Mouse (Mus musculus) neural tube, embryonic 14.5 days (tissue): Measurements from ENCODE around the gene Ctdsp2. TPM values are rescaled to one million over a fixed set of nuclear protein-coding genes. Genes with fewer than 3 reads are reported as not detected.
A peak's percentile ranks its signal among the peaks of the same experiment; 100 is the strongest.

Experiments used
- ATAC-seq: fragments of 200-750 bp; cut with Nextera tagmentation; 2 replicates; pipeline ENCODE4 v1.8.0; 2017; ENCODE audit warnings: low read depth, mild to moderate bottlenecking, moderate TSS enrichment, moderate library complexity
- H3K27ac ChIP-seq: fragments of 300-500 bp; sonication (generic); 2 replicates; pipeline ENCODE4 v1.5.1; 2014; ENCODE audit warnings: low read depth, mild to moderate bottlenecking, control low read depth, low read length, moderate library complexity, mixed read lengths
- H3K27me3 ChIP-seq: fragments of 300-500 bp; sonication (generic); 2 replicates; pipeline ENCODE4 v1.6.1; 2014; ENCODE audit warnings: low read length; ENCODE audit not compliant: control insufficient read depth, insufficient read depth
- H3K36me3 ChIP-seq: fragments of 300-500 bp; sonication (generic); 2 replicates; pipeline ENCODE4 v1.6.1; 2014; ENCODE audit warnings: low read length, mixed read lengths; ENCODE audit not compliant: control insufficient read depth, insufficient read depth
- H3K4me1 ChIP-seq: fragments of 300-500 bp; sonication (generic); 2 replicates; pipeline ENCODE4 v1.6.1; 2014; ENCODE audit warnings: low read length; ENCODE audit not compliant: control insufficient read depth, insufficient read depth
- H3K4me2 ChIP-seq: fragments of 300-500 bp; sonication (generic); 2 replicates; pipeline ENCODE4 v1.6.1; 2014; ENCODE audit warnings: mild to moderate bottlenecking, low read depth, low read length, control low read depth
- H3K4me3 ChIP-seq: fragments of 300-500 bp; sonication (generic); 2 replicates; pipeline ENCODE4 v1.5.1; 2014; ENCODE audit warnings: low read depth, low read length, control low read depth, mixed read lengths
- H3K9ac ChIP-seq: fragments of 300-500 bp; sonication (generic); replicated peaks from 2 replicates; pipeline ENCODE4 v1.6.1; 2014; ENCODE audit warnings: low read depth, mild to moderate bottlenecking, control low read depth, low read length, mixed read lengths
- H3K9me3 ChIP-seq: fragments of 300-500 bp; sonication (generic); 2 replicates; pipeline ENCODE4 v1.6.1; 2016; ENCODE audit warnings: low read length; ENCODE audit not compliant: control insufficient read depth
- WGBS: fragments of 180-500 bp; shearing (Covaris S2); extraction: QIAGEN DNeasy Blood & Tissue Kit; methylation state at CpG from one replicate; pipeline ENCODE4 v1.1.7; 2014; 5-methylcytosine and 5-hydroxymethylcytosine counted together
- polyA plus RNA-seq: library from polyadenylated mRNA; unstranded; fragments of >200 nt; fragmentation: Nextera tagmentation; extraction: Ambion mirVana; gene quantifications from 2 replicates; pipeline ENCODE4 v1.2.1, GENCODE M21; 2014

Gene Ctdsp2
- polyA plus RNA-seq, result 15.1 and 27.9 TPM in 2 replicates

DNA sequence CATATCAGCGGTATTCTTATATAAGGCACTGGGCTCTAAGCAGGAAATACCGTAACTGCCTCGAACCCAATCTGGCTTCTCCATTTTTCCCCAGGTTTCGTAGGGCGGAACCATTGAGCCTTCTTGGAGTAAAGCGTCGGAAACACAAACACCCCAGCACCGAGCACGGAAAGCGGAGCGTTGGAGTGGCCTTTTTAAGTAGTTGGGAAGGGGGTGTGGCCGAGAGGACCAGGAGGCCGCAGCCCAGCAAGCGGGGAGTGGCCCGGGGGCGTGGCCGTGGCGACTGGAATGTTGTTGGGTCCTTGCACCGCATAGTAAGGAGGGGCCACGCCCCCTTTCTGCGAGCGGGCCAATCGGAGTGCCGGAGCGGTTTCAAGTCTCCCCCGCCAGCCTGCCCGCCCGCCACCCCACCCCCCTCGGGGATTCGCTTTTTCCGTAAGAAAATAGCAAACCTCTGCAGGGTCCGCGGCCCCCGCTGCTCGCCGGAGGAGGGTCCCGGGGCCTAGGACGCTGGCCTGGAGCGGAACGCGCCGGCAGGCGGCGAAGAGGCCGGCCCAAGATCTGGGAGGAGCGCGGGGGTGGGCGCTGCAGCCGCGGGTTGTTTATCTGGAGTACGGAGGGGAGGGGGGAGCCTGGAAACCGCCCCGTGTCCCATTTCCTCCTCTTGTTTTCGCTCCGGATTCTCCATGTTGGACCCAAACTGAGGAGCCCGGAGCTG is at the start of gene Ctdsp2:
Gene Ctdsp2, plus strand, starts transcription at position 441 of the 718 bp plus-strand sequence.
- no peaks in the 10 kb centered on the region for H3K36me3 ChIP-seq
- H3K27ac ChIP-seq, result peak within 1 kb of the TSS; percentile 98
- peaks cover 33% of the 10 kb centered on the region for H3K4me1 ChIP-seq
- peak within 1 kb of the TSS; percentile 92 for H3K9ac ChIP-seq
- ATAC-seq, result peak; percentile 93
- 0% methylated on average over 49 of the region's 56 CpGs for WGBS
- H3K4me3 ChIP-seq, result peak within 1 kb of the TSS; percentile 91
- peak within 1 kb of the TSS; percentile 86 for H3K4me2 ChIP-seq
- no peaks in the 10 kb centered on the region for H3K9me3 ChIP-seq
- no peaks in the 10 kb centered on the region for H3K27me3 ChIP-seq

DNA sequence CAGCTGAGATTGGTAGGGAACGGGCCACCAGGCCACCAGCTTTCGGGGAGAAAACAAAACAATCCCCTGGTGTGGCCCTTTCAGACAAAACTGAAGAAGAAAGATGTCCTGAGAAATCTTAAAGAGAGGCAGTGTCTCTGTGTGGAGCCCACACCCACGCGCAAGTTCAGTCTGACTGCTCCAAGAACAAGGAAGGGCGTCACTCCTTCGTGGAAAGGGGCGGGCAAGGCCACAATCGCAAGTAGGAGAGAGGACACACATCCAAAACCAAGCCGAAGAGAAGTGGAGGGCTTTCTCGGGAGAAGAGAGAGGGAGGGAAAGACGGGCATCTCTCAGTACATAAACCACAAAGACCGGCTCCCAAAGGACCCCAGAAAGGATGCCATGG is 49.7 kb upstream of the Ctdsp2 start:
- Histone ChIP-seq H3K36me3 (no peaks in the 10 kb centered on the region), H3K9ac (no peak overlapping the region), H3K4me1 (peaks cover 26% of the 10 kb centered on the region), H3K27me3 (no peaks in the 10 kb centered on the region), H3K4me3 (peak overlapping the region; percentile 52), H3K4me2 (peak overlapping the region; percentile 99), H3K9me3 (no peaks in the 10 kb centered on the region), H3K27ac (peak overlapping the region; percentile 79)
- ATAC-seq, result no peak
- WGBS, result 26% methylated on average over 12 of the region's 12 CpGs

DNA sequence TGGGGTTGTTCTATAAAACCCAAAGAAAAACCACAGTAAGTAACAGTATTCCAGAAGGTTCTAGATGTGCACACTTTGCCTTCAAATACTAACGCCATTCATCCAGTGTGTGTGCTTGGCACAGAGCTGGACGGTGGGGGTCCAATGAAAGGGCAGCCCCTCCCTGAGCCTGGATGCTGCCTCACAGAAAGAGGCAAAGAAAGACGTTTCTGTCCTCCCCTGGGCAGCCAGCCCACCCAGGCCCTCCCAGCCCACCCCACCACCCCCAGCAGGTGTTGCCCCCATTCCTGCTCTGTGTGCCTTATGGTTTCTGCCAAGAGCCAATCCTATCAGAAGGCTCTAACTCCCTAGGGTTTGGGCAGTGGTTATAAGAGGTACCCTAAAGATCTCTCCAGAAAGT is 49.0 kb upstream of the Ctdsp2 start:
- no peak overlapping the region for H3K4me2 ChIP-seq
- 43% methylated on average over 3 of the region's 3 CpGs for WGBS
- H3K4me1 ChIP-seq, result peaks cover 26% of the 10 kb centered on the region
- H3K9ac ChIP-seq, result no peak overlapping the region
- H3K9me3 ChIP-seq, result no peaks in the 10 kb centered on the region
- H3K36me3 ChIP-seq, result no peaks in the 10 kb centered on the region
- no peak for ATAC-seq
- H3K27me3 ChIP-seq, result no peaks in the 10 kb centered on the region
- H3K4me3 ChIP-seq, result no peak overlapping the region
- peak overlapping the region; percentile 34 for H3K27ac ChIP-seq

DNA sequence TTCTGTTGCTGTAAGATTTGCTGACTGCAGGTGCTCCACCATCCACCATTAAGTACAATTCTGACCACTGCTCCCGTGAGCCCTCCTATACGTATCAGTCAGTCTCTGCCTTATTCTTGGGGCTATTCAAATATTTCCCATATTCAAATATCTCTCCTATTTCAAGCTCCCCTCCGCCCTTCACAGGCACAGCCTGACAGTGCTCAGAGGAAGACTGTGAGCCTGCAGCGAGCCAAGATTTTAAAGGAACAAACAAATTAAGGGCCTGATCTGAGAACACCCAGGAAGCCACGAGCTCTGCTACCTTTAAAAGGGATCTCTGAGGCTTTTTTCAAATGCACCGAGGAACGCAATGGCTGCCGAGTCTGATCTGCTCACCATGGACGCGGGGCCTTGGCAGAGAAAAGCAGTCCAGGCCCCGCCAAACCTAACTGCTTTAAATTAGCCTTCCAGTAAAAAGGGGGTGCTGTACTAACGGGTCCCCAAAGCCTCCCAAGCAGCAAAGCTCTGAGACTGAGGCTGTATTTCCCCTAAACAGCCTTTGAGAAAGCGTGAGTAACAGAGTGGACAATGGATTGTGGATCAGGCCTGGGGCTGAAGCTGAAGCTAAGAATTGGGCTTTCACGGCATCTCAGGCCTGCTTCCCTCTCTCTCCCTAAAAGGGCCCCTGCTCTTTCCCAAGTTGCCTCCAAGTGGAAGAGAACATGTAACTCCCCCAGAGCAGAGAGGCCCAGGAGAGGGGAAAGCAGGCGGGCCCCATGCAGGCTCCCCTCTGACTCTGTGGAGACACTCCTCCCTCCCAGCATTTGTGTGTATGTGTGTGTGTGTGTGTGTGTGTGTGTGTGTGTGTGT is 48.0 kb upstream of the Ctdsp2 start:
- H3K27ac ChIP-seq, result peak overlapping the region; percentile 75
- peak overlapping the region; percentile 12; the same call in 1 of the 2 replicates for H3K9ac ChIP-seq
- no peaks in the 10 kb centered on the region for H3K9me3 ChIP-seq
- no peaks in the 10 kb centered on the region for H3K36me3 ChIP-seq
- peaks cover 26% of the 10 kb centered on the region for H3K4me1 ChIP-seq
- H3K4me3 ChIP-seq, result no peak overlapping the region
- no peak overlapping the region for H3K4me2 ChIP-seq
- H3K27me3 ChIP-seq, result no peaks in the 10 kb centered on the region
- WGBS, result 35% methylated on average over 15 of the region's 15 CpGs
- ATAC-seq, result peak; percentile 26; the same call in 1 of the 2 replicates

DNA sequence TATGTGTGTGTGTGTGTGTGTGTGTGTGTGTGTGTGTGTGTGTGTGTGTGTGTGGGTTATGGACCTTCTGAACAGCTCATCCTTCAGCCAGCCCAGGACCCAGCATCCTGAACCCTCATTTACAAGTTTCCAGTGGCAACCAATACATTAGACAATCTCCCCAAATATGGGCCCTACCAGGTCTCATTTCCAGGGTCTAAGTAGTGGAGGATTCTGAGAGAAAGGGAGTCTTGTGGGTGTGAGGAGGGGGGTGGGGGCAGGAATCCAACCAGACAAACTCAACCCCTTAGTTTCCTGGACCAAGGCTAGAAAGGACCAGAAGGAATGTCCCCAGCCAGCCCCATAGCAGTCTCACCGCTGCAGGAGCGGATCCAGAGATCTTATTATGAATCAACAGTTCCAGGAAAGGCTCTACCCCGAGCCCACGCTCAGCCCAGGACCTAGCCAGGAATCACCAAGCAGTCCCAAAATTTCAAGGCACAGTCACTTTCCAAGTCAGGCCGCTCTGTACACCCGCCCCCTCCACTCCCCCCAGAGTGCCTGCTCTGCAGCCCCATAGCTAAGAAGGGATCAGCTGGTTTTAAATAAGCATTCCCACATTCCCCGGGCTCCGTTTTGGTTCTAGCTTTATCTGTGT is 47.3 kb upstream of the Ctdsp2 start:
- peak overlapping the region; percentile 75 for H3K27ac ChIP-seq
- H3K9me3 ChIP-seq, result no peaks in the 10 kb centered on the region
- ATAC-seq, result no peak
- H3K4me1 ChIP-seq, result peaks cover 26% of the 10 kb centered on the region
- H3K4me2 ChIP-seq, result no peak overlapping the region
- H3K27me3 ChIP-seq, result no peaks in the 10 kb centered on the region
- no peak overlapping the region for H3K4me3 ChIP-seq
- WGBS, result 67% methylated on average over 8 of the region's 8 CpGs
- H3K9ac ChIP-seq, result no peak overlapping the region
- no peaks in the 10 kb centered on the region for H3K36me3 ChIP-seq

DNA sequence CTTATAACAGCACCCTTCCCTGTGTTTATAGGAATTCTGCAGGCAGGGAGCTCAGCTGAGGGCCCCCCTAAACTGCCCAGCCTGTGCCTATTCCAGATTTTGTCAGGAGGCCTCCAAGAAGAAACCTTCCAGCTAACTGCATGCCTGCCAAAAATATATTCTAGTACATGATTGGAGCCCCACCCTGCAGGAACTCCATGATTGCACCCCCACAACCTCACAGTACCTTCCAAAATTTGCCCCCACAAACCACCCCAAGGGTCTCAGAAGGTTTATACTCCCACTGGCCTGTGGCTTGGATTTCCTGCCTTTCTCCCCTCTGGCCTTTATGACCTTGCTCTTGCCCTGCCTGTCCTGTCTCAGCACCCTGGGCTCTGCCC is 46.8 kb upstream of the Ctdsp2 start:
- Histone ChIP-seq H3K4me2 (no peak overlapping the region), H3K4me1 (peaks cover 26% of the 10 kb centered on the region), H3K9ac (no peak overlapping the region), H3K36me3 (no peaks in the 10 kb centered on the region), H3K27ac (peak overlapping the region; percentile 67), H3K27me3 (no peaks in the 10 kb centered on the region), H3K9me3 (no peaks in the 10 kb centered on the region), H3K4me3 (no peak overlapping the region)
- ATAC-seq, result no peak

DNA sequence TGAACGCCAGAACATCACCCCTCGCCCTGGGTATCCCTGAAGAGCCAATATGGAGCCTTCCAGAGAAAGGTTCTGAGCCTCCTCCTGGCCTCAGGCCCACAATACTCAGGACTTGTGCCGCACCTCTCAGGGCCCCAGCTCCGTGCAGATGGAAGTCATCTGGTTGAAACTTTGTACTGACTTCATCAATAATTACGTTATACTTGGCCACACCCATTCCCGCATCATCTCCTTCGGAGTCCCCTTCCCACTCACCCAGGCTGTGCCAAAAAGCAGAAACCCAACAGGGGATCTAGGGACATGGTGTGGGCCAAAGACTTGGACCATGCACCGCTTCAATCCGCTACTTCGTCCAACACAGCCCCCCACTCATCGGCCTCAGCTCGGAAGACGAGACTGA is 44.0 kb upstream of the Ctdsp2 start:
- H3K36me3 ChIP-seq, result no peaks in the 10 kb centered on the region
- no peak for ATAC-seq
- no peak overlapping the region for H3K9ac ChIP-seq
- H3K9me3 ChIP-seq, result no peaks in the 10 kb centered on the region
- no peak overlapping the region for H3K4me3 ChIP-seq
- peaks cover 4% of the 10 kb centered on the region; the same call in 1 of the 2 replicates for H3K4me1 ChIP-seq
- 90% methylated on average over 13 of the region's 13 CpGs for WGBS
- no peak overlapping the region for H3K27ac ChIP-seq
- no peak overlapping the region for H3K4me2 ChIP-seq
- no peaks in the 10 kb centered on the region for H3K27me3 ChIP-seq

DNA sequence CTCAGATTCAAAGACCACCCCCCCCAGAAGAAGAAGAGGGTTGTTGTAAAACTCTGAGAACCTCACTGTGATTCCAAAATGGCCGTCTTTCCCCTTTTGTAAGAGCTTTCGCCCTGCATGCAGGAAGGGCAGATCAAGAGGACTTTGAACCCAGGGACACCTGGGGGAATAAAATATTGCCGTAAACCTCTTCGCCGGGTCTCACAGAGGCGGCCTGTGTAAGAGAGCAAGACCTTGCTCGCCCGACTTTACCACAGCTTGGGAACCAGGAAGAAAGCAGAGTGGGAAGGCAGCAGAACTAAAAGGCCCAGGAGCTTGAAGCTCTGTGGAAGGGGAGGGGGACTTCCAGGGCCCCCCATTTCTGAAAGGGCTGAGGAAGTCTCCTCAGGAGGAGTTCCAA is 43.4 kb upstream of the Ctdsp2 start:
- no peak for ATAC-seq
- Histone ChIP-seq H3K36me3 (no peaks in the 10 kb centered on the region), H3K4me3 (no peak overlapping the region), H3K27ac (no peak overlapping the region), H3K4me1 (peaks cover 3% of the 10 kb centered on the region; the same call in 1 of the 2 replicates), H3K9me3 (no peaks in the 10 kb centered on the region), H3K4me2 (no peak overlapping the region), H3K27me3 (no peaks in the 10 kb centered on the region), H3K9ac (no peak overlapping the region)
- 70% methylated on average over 8 of the region's 8 CpGs for WGBS
